Mouse (Mus musculus) liver, embryonic 14.5 days (tissue): ENCODE data around the gene Mettl14.

ENCODE experiments used
- CTCF ChIP-seq: IDR thresholded peaks from 2 replicates; pipeline ENCODE4 v1.5.1; 2016; ENCODE audit warnings: antibody characterized with exemption, low read depth, control low read depth
- EP300 ChIP-seq: IDR thresholded peaks from 2 replicates; pipeline ENCODE4 v1.6.1; 2016; ENCODE audit warnings: antibody characterized with exemption, low read depth

- TF ChIP-seq CTCF (no peak), EP300 (no peak)
These were observed 11.9 kb upstream of the Mettl14 start for GRCm38 (mm10) chr3:123397562-123398481.
